17 mouse cellular contexts compared by ENCODE assay signal in genomic region chr3:110547326-110547725, GRCm38 (mm10).
"Had no signal": no experiment of that assay in that cellular context is flagged by ENCODE, and none has a peak within 500 bp of the region (broad histone marks: within the 10 kb centered on the region; RNA-seq: fewer than 3 reads in every experiment).

No protein-coding gene starts in this region.

- ATAC-seq: liver, embryonic 12.5 days; liver, postnatal 0 days; lung, postnatal 0 days; midbrain, embryonic 13.5 days; midbrain, embryonic 15.5 days; midbrain, embryonic 16.5 days had no signal

- DNase-seq: left cerebral cortex, postnatal 4 days; liver; liver, embryonic 13.5 days; liver, postnatal 0 days; lung, adult 18-20 months; lung, adult 2 months; lung, embryonic 14.5 days; lung, postnatal 10 days; lung, postnatal 14 days; lung, postnatal 36 days; lung, postnatal 4 days; midbrain, embryonic 14.5 days had no signal
